Mouse (Mus musculus) left cerebral cortex, postnatal 36 days (tissue): Measurements from ENCODE around the gene Gm13696. TPM values are rescaled to one million over a fixed set of nuclear protein-coding genes. Genes with fewer than 3 reads are reported as not detected.

Experiments
- DNase-seq, 2 experiments: peaks; one replicate each; pipeline ENCODE4 v3.0.0; 2021 to 2022; ENCODE audit warnings: low spot score in 2 of 2, mixed read lengths in 1 of 2
- intact Hi-C: fragments of 180-260 bp; cut with DNase I; formaldehyde crosslinking; loops from one replicate; pipeline ENCODE4 v1.15.1; 2025
- total RNA-seq, 2 experiments: library from RNA; stranded (reverse); gene quantifications; 2 replicates each; pipeline ENCODE4 v1.2.3; 2021

The Gm13696 gene
- total RNA-seq, 2 experiments from 2014 or later, result 1.3 to 1.4 TPM

DNA sequence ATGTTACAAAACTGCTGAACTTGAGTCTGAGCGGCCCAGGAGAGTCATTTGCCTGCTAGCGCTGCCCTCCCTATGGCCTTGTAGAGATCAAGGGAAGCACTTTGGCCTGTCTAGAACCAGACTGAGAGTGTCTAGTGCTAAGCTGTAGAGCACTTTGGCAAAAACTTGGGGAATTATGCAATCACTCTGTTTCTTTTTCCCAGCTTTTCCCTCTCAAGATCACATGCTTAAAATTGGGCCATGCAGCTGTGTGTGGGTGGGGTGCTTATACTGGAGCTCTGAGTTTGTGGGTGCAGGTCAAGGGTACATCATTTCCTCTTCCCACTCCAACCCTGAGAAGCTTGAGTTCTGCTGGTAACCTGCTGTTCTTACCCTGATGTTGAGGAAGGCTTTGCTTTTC lies 50.0 kb downstream of the Gm13696 start:
- DNase-seq, result peak; percentile 46 to 49

DNA sequence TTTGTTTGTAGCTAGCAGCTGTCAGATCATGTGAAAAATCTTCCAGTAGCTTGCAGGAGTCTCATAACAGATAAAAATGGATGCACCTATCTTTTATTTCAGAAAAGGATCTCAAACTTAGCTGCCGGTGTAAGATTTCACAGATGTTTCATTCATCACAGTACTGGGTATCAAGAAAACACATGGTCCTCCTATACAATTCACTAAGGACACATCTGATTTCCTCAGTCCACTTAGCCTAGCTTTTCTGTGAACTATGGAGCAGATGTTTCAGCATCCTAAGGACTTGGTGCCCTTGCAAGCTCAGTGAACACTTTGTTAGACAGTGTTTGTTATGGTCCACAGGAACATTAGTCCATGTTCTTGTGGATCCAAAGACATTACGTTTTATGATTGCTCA lies 50.4 kb downstream of the Gm13696 start:
- no peak for DNase-seq
- intact Hi-C loops, result no loop called here

More for the DNA sequence above, 50.0 kb downstream of the Gm13696 start:
- intact Hi-C loops, result no loop called here

Other genes starting within 250 kb of the Gm13696 start
- 100 to 1,000 TPM; 133 to 134 TPM for gene Itgav, start 248.7 kb upstream of the Gm13696 start, total RNA-seq
- 100 to 1,000 TPM; 211 to 218 TPM for gene Fam171b, start 160.5 kb upstream of the Gm13696 start, total RNA-seq
- not detected for gene Zswim2, start 31.9 kb upstream of the Gm13696 start, total RNA-seq
- gene Gm13698, start 17.4 kb upstream of the Gm13696 start, total RNA-seq, result 1 to 10 TPM; 1.3 to 1.4 TPM
- gene Gm13693, start 11.6 kb upstream of the Gm13696 start, total RNA-seq, result 1 to 10 TPM; 1.3 to 1.4 TPM
- 1 to 10 TPM; 1.3 to 1.4 TPM for gene Gm13695, start 5.8 kb upstream of the Gm13696 start, total RNA-seq
- 1 to 10 TPM; 1.3 to 1.4 TPM for gene Gm13694, start 5.8 kb downstream of the Gm13696 start, total RNA-seq
- gene Gm13697, start 11.6 kb downstream of the Gm13696 start, total RNA-seq, result 1 to 10 TPM; 1.3 to 1.4 TPM
- gene Gm13691, start 17.4 kb downstream of the Gm13696 start, total RNA-seq, result 1 to 10 TPM; 1.3 to 1.4 TPM